Mouse (Mus musculus) ES-E14 (cell line): Measurements from ENCODE around the gene Icam2.

Experiments
- CHD2 ChIP-seq: IDR thresholded peaks from 2 replicates; pipeline ENCODE4 v1.6.1; 2014; ENCODE audit warnings: mild to moderate bottlenecking, low read depth, low read length, inconsistent platforms
- HCFC1 ChIP-seq: IDR thresholded peaks from 2 replicates; pipeline ENCODE4 v1.6.1; 2012; ENCODE audit warnings: low read length, inconsistent platforms, borderline replicate concordance; ENCODE audit not compliant: insufficient read depth
- MAFK ChIP-seq: IDR thresholded peaks from 2 replicates; pipeline ENCODE4 v1.6.1; 2014; ENCODE audit warnings: mild to moderate bottlenecking, low read depth, low read length, inconsistent platforms; ENCODE audit not compliant: insufficient read depth
- ZC3H11A ChIP-seq: IDR thresholded peaks from 2 replicates; pipeline ENCODE4 v1.6.1; 2012; ENCODE audit warnings: low read depth, mild to moderate bottlenecking, inconsistent platforms, low read length, borderline replicate concordance
- ZNF384 ChIP-seq: IDR thresholded peaks from 2 replicates; pipeline ENCODE4 v1.6.1; 2012; ENCODE audit warnings: low read depth, low read length, inconsistent platforms

GRCm38 (mm10) chr11:106365366-106365765, 22.5 kb downstream of the Icam2 start, which contains the start of gene Prr29:
- TF ChIP-seq MAFK (no peak), ZNF384 (no peak), HCFC1 (no peak), CHD2 (no peak), ZC3H11A (no peak)
